Mouse (Mus musculus): ENCODE results near the gene Dnajc1.

- no peak for TF ChIP-seq GATA1 (IDR thresholded peaks at IDR 0.05; ENCODE audit: borderline replicate concordance, low read length)
- TF ChIP-seq FLI1 (IDR thresholded peaks at IDR 0.05; ENCODE audit: low read length): no peak
Measured at GRCm38 (mm10) chr2:18370794-18371498, 21.7 kb downstream of the Dnajc1 start.

Measured in megakaryocyte, embryonic 14.5 days (primary cell).